Mouse (Mus musculus) C2C12 (cell line): ENCODE data around the gene Slc17a3.

ENCODE experiments used
- CTCF ChIP-seq: IDR thresholded peaks from one replicate; pipeline ENCODE4 v1.5.1; 2011; ENCODE audit not compliant: control insufficient read depth, insufficient read depth, insufficient read length
- MAX ChIP-seq: IDR thresholded peaks from one replicate; pipeline ENCODE4 v1.6.1; 2011; ENCODE audit warnings: mild to moderate bottlenecking, control low read depth
- MYOD1 ChIP-seq: IDR thresholded peaks from one replicate; pipeline ENCODE4 v1.6.1; 2011; ENCODE audit warnings: low read depth; ENCODE audit not compliant: control insufficient read depth, insufficient read length
- USF1 ChIP-seq: IDR thresholded peaks from one replicate; pipeline ENCODE4 v1.6.1; 2011; ENCODE audit warnings: low read depth, mild to moderate bottlenecking, control low read depth, moderate library complexity

- no peak for TF ChIP-seq CTCF
- no peak for TF ChIP-seq MAX
- no peak for TF ChIP-seq MYOD1
- TF ChIP-seq USF1: no peak
These were observed 32.7 kb upstream of the Slc17a3 start, which contains the start of gene Slc17a2 for GRCm38 (mm10) chr13:23806422-23807052.
